Mouse (Mus musculus) left cerebral cortex, postnatal 10 days (tissue): ENCODE data around the gene Gnb1. TPM values are rescaled to one million over a fixed set of nuclear protein-coding genes. Genes with fewer than 3 reads are reported as not detected.
"Not testable (repeated sequence)": the region's sequence is repeated elsewhere in the genome, so short reads cannot be mapped to it uniquely, and the experiment has no call there.

Experiments
- DNase-seq, 2 experiments: peaks; one replicate each; pipeline ENCODE4 v3.0.0; 2021 to 2022; ENCODE audit warnings: low spot score in 2 of 2, mixed read lengths in 1 of 2; ENCODE audit errors: extremely low spot score in 1 of 2
- intact Hi-C: fragments of 180-260 bp; cut with DNase I; formaldehyde crosslinking; loops from one replicate; pipeline ENCODE4 v1.15.1; 2025
- total RNA-seq, 2 experiments: library from RNA; stranded (reverse); gene quantifications; 2 replicates each; pipeline ENCODE4 v1.2.3; 2021

The Gnb1 gene
- total RNA-seq: 1,000 to 10,000 TPM; 1,230 to 1,248 TPM

GRCm38 (mm10) chr4:155490990-155491504, at the start of gene Gnb1:
Gene Gnb1, plus strand, starts transcription at chr4:155491361.
- intact Hi-C loops: loop anchor here (5.0 kb wide), 1 partner anchor 41 kb away; no protein-coding TSS in a partner anchor
- peak; percentile 86 to 97 for DNase-seq

- intact Hi-C loops: no loop called here
- no peak for DNase-seq
Measured at GRCm38 (mm10) chr4:155442808-155443207, 48.4 kb upstream of the Gnb1 start.

- intact Hi-C loops: no loop called here
- DNase-seq: no peak
Measured at GRCm38 (mm10) chr4:155451597-155451996, 39.6 kb upstream of the Gnb1 start.

GRCm38 (mm10) chr4:155458575-155458974, 32.6 kb upstream of the Gnb1 start:
- intact Hi-C loops: no loop called here
- no peak for DNase-seq

GRCm38 (mm10) chr4:155463050-155463449, 28.1 kb upstream of the Gnb1 start:
- intact Hi-C loops: no loop called here
- DNase-seq: no peak

GRCm38 (mm10) chr4:155463611-155464010, 27.6 kb upstream of the Gnb1 start:
- no peak for DNase-seq
- intact Hi-C loops: no loop called here

GRCm38 (mm10) chr4:155464061-155464460, 27.1 kb upstream of the Gnb1 start:
- DNase-seq: no peak
- intact Hi-C loops: no loop called here

GRCm38 (mm10) chr4:155465607-155466006, 25.6 kb upstream of the Gnb1 start:
- no peak for DNase-seq
- intact Hi-C loops: no loop called here

- DNase-seq: no peak
- intact Hi-C loops: no loop called here
Measured at GRCm38 (mm10) chr4:155466080-155466479, 25.1 kb upstream of the Gnb1 start.

- DNase-seq: no peak
- intact Hi-C loops: no loop called here
Measured at GRCm38 (mm10) chr4:155467237-155468010, 23.7 kb upstream of the Gnb1 start.

GRCm38 (mm10) chr4:155468952-155469351, 22.2 kb upstream of the Gnb1 start, which contains the start of gene Tmem52:
Gene Tmem52, plus strand, starts transcription at chr4:155469114.
- intact Hi-C loops: no loop called here
- DNase-seq: peak in 1 of 2 experiments; percentile 75

- DNase-seq: no peak
- intact Hi-C loops: no loop called here
Measured at GRCm38 (mm10) chr4:155469590-155470262, 21.4 kb upstream of the Gnb1 start.

- no peak for DNase-seq
- intact Hi-C loops: no loop called here
Measured at GRCm38 (mm10) chr4:155470263-155470953, 20.8 kb upstream of the Gnb1 start.

- intact Hi-C loops: no loop called here
- DNase-seq: no peak
Measured at GRCm38 (mm10) chr4:155470997-155471396, 20.2 kb upstream of the Gnb1 start.

- no peak for DNase-seq
- intact Hi-C loops: no loop called here
Measured at GRCm38 (mm10) chr4:155471406-155471805, 19.8 kb upstream of the Gnb1 start.

- DNase-seq: no peak
- intact Hi-C loops: no loop called here
Measured at GRCm38 (mm10) chr4:155472716-155473290, 18.4 kb upstream of the Gnb1 start.

GRCm38 (mm10) chr4:155473319-155473718, 17.8 kb upstream of the Gnb1 start:
- intact Hi-C loops: no loop called here
- DNase-seq: no peak

- DNase-seq, intact Hi-C loops: not testable (repeated sequence)
Measured at GRCm38 (mm10) chr4:155473796-155474195, 17.4 kb upstream of the Gnb1 start.
